Mouse (Mus musculus) heart, embryonic 10.5 days (tissue): ENCODE results near the gene Cyld. TPM values are rescaled to one million over a fixed set of nuclear protein-coding genes. Genes with fewer than 3 reads are reported as not detected.
"Not testable (repeated sequence)": the region's sequence is repeated elsewhere in the genome, so short reads cannot be mapped to it uniquely, and the experiment has no call there.

Source experiments
- DNase-seq: peaks from one replicate; pipeline ENCODE4 v3.0.0-alpha.2; 2017; ENCODE audit warnings: low spot score
- H3K27ac ChIP-seq: fragments of 300-500 bp; sonication (generic); 2 replicates; pipeline ENCODE4 v1.5.1; 2016; ENCODE audit warnings: mild to moderate bottlenecking
- H3K27me3 ChIP-seq: fragments of 300-500 bp; sonication (generic); 2 replicates; pipeline ENCODE4 v1.6.1; 2016; ENCODE audit warnings: mild to moderate bottlenecking; ENCODE audit not compliant: poor library complexity, insufficient read depth, severe bottlenecking
- H3K36me3 ChIP-seq: fragments of 300-500 bp; sonication (generic); 2 replicates; pipeline ENCODE4 v1.6.1; 2016; ENCODE audit warnings: mild to moderate bottlenecking, moderate library complexity
- H3K4me1 ChIP-seq: fragments of 300-500 bp; sonication (generic); 2 replicates; pipeline ENCODE4 v1.6.1; 2016; ENCODE audit warnings: mild to moderate bottlenecking
- H3K4me3 ChIP-seq: fragments of 300-500 bp; sonication (generic); 2 replicates; pipeline ENCODE4 v1.5.1; 2016; ENCODE audit warnings: mild to moderate bottlenecking, moderate library complexity
- H3K9me3 ChIP-seq: fragments of 300-500 bp; sonication (generic); 2 replicates; pipeline ENCODE4 v1.6.1; 2016; ENCODE audit warnings: mild to moderate bottlenecking, moderate library complexity
- WGBS: fragments of 180-500 bp; shearing (Covaris S2); methylation state at CpG from one replicate; pipeline ENCODE4 v1.1.7; 2016; 5-methylcytosine and 5-hydroxymethylcytosine counted together
- polyA plus RNA-seq: library from polyadenylated mRNA; unstranded; fragments of >200 nt; fragmentation: Nextera tagmentation; extraction: Ambion mirVana; gene quantifications from 2 replicates; pipeline ENCODE4 v1.2.1, GENCODE M21; 2016

Gene Cyld
- polyA plus RNA-seq, 1 experiment from 2014 or later: 8.9 TPM

DNA sequence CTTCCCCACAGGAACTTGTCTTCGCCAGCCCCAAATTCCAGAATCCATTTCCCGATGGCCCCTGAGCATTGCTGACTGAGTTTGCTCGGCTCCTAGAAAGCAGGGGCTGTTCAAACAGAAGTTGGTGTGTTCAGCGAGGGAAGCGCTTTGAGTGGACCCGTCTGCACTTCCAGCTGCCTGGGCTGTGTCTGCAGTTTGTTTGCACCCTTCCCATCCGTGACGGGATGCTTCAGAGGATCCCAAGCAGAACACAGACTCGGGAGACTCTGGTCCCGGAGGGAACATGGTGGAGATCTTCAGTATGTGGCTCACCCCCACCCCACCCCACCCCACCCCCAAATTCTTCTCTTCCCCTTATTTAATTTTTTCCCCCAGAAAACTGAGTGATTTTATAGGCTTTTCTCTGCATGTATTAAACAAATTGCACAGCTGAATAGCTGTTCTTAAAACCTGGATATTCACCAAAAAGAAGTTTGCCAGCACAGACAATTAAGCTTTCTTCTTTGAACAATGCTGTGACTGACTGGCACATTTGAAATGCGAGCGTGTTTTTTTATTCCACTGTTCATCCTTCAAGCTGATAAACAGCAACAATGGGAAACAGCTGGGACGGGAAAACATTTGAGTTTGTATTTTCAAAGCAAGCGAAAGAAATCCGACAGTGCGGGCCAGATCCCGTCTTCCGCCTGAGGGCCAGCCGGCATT is 77.9 kb downstream of the Cyld start:
- Histone ChIP-seq H3K27me3 (peaks cover 9% of the 10 kb centered on the region), H3K9me3 (peaks cover 4% of the 10 kb centered on the region; the same call in 1 of the 2 replicates), H3K4me3 (no peak overlapping the region), H3K27ac (no peak overlapping the region), H3K36me3 (no peaks in the 10 kb centered on the region), H3K4me1 (peaks cover 21% of the 10 kb centered on the region)
- no peak for DNase-seq
- WGBS: 60% methylated on average over 19 of the region's 19 CpGs

DNA sequence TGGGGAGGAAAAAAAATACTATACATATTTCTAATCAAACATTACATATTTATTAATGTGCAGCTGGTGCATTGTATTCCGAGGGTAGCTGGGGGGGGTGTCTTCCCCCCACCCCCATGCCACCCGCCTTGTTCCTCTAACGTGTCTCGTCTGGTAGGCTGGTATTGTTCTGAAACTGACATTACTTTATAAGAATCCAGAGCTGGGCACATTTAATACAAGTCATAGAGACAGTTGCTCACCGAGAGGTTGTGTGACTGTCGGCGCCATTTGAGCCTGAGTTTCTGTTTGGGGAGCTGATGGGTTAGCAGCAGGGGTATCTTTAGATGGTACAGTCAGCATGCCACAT is 78.4 kb downstream of the Cyld start:
- Histone ChIP-seq H3K36me3 (no peaks in the 10 kb centered on the region), H3K27me3 (peaks cover 15% of the 10 kb centered on the region), H3K9me3 (no peaks in the 10 kb centered on the region), H3K4me3 (no peak overlapping the region), H3K4me1 (peaks cover 21% of the 10 kb centered on the region), H3K27ac (no peak overlapping the region)
- WGBS: 82% methylated on average over 7 of the region's 7 CpGs
- no peak for DNase-seq

GRCm38 (mm10) chr8:88780142-88780541 is 83.3 kb downstream of the Cyld start:
- no peak overlapping the region for H3K27ac ChIP-seq
- H3K4me1 ChIP-seq: peaks cover 14% of the 10 kb centered on the region
- H3K27me3 ChIP-seq: peaks cover 34% of the 10 kb centered on the region
- H3K36me3 ChIP-seq: no peaks in the 10 kb centered on the region
- H3K4me3 ChIP-seq: no peak overlapping the region
- WGBS: 78% methylated on average over 3 of the region's 3 CpGs
- DNase-seq: no peak
- H3K9me3 ChIP-seq: no peaks in the 10 kb centered on the region

- 81% methylated on average over 5 of the region's 5 CpGs for WGBS
- H3K4me1 ChIP-seq: peaks cover 9% of the 10 kb centered on the region
Observed at GRCm38 (mm10) chr8:88781283-88781682, 84.5 kb downstream of the Cyld start.

GRCm38 (mm10) chr8:88783722-88784121 is 86.9 kb downstream of the Cyld start:
- Histone ChIP-seq H3K4me1 (peaks cover 6% of the 10 kb centered on the region), H3K4me3 (no peak overlapping the region), H3K27ac (no peak overlapping the region), H3K36me3 (no peaks in the 10 kb centered on the region), H3K27me3 (peaks cover 28% of the 10 kb centered on the region), H3K9me3 (no peaks in the 10 kb centered on the region)
- DNase-seq: peak; percentile 33
- WGBS: 89% methylated on average over 1 of the region's 1 CpGs

More at GRCm38 (mm10) chr8:88781283-88781682, 84.5 kb downstream of the Cyld start:
- DNase-seq: no peak
- no peaks in the 10 kb centered on the region for H3K36me3 ChIP-seq
- no peak overlapping the region for H3K4me3 ChIP-seq
- no peaks in the 10 kb centered on the region for H3K9me3 ChIP-seq
- peaks cover 34% of the 10 kb centered on the region for H3K27me3 ChIP-seq
- no peak overlapping the region for H3K27ac ChIP-seq

- not testable (repeated sequence) for H3K4me3 ChIP-seq
- WGBS: 70% methylated on average over 3 of the region's 3 CpGs
Observed at GRCm38 (mm10) chr8:88788335-88788734, 91.5 kb downstream of the Cyld start.

DNA sequence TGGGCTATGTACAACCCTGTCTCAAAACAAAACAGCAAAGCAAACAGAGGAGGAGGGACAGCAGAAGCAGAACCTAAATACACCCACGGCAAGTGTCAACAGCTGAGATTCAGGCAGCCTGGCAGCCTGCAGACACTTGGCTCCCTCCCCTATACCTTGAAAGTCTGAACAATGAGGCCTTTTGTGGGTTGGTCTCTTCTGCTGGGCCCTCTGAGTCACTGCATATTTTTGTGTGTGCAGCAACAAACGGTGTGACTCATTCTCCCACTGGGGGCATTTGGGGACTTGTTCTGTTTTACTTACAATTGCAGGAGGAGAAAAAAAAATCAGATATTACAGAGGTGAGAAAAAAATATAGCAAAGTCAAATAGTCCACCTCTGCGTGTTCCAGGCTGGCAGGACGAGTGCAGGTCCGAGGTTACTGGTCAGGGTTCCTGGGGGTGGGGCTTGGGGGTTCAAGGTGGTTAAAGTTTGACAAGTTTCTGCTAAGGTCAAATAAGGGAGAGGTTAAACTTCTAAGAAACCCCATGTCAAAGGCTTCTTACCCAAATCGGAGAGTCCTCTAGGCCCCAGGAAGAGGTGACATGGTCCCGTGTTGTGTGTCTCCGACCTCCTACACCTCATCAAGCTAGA is 96.0 kb downstream of the Cyld start:
- no peaks in the 10 kb centered on the region for H3K4me1 ChIP-seq
- no peaks in the 10 kb centered on the region for H3K9me3 ChIP-seq
- peaks cover 7% of the 10 kb centered on the region; the same call in 1 of the 2 replicates for H3K27me3 ChIP-seq
- no peak for DNase-seq
- no peaks in the 10 kb centered on the region for H3K36me3 ChIP-seq
- 71% methylated on average over 8 of the region's 8 CpGs for WGBS
- H3K27ac ChIP-seq: no peak overlapping the region
- H3K4me3 ChIP-seq: no peak overlapping the region

More at GRCm38 (mm10) chr8:88788335-88788734, 91.5 kb downstream of the Cyld start:
- DNase-seq, H3K4me1 ChIP-seq, H3K27ac ChIP-seq, H3K9me3 ChIP-seq, H3K36me3 ChIP-seq, H3K27me3 ChIP-seq: not testable (repeated sequence)

GRCm38 (mm10) chr8:88793324-88793722 is 96.5 kb downstream of the Cyld start:
- H3K27me3 ChIP-seq: peaks cover 7% of the 10 kb centered on the region; the same call in 1 of the 2 replicates
- H3K36me3 ChIP-seq: no peaks in the 10 kb centered on the region
- no peaks in the 10 kb centered on the region for H3K4me1 ChIP-seq
- no peaks in the 10 kb centered on the region for H3K9me3 ChIP-seq
- no peak overlapping the region for H3K4me3 ChIP-seq
- WGBS: 85% methylated on average over 9 of the region's 9 CpGs
- no peak overlapping the region for H3K27ac ChIP-seq
- DNase-seq: peak; percentile 42

GRCm38 (mm10) chr8:88793746-88794614 is 97.2 kb downstream of the Cyld start:
- Histone ChIP-seq H3K4me3 (no peak overlapping the region), H3K9me3 (no peaks in the 10 kb centered on the region), H3K36me3 (no peaks in the 10 kb centered on the region), H3K27ac (no peak overlapping the region), H3K4me1 (no peaks in the 10 kb centered on the region), H3K27me3 (peaks cover 5% of the 10 kb centered on the region; the same call in 1 of the 2 replicates)
- DNase-seq: peak; percentile 66
- 91% methylated on average over 24 of the region's 24 CpGs for WGBS

- DNase-seq: no peak
- H3K4me3 ChIP-seq: no peak overlapping the region
- WGBS: 69% methylated on average over 7 of the region's 7 CpGs
- no peaks in the 10 kb centered on the region; the same call in 1 of the 2 replicates for H3K27me3 ChIP-seq
- H3K9me3 ChIP-seq: no peaks in the 10 kb centered on the region
- H3K27ac ChIP-seq: no peak overlapping the region
- no peaks in the 10 kb centered on the region for H3K36me3 ChIP-seq
- no peaks in the 10 kb centered on the region for H3K4me1 ChIP-seq
Observed at GRCm38 (mm10) chr8:88794615-88794907, 97.7 kb downstream of the Cyld start.

- Histone ChIP-seq H3K27me3 (no peaks in the 10 kb centered on the region; the same call in 1 of the 2 replicates), H3K9me3 (no peaks in the 10 kb centered on the region), H3K4me3 (no peak overlapping the region), H3K4me1 (no peaks in the 10 kb centered on the region), H3K36me3 (no peaks in the 10 kb centered on the region), H3K27ac (no peak overlapping the region)
- WGBS: 76% methylated on average over 5 of the region's 5 CpGs
- DNase-seq: peak; percentile 51
Observed at GRCm38 (mm10) chr8:88795896-88796295, 99.1 kb downstream of the Cyld start.

DNA sequence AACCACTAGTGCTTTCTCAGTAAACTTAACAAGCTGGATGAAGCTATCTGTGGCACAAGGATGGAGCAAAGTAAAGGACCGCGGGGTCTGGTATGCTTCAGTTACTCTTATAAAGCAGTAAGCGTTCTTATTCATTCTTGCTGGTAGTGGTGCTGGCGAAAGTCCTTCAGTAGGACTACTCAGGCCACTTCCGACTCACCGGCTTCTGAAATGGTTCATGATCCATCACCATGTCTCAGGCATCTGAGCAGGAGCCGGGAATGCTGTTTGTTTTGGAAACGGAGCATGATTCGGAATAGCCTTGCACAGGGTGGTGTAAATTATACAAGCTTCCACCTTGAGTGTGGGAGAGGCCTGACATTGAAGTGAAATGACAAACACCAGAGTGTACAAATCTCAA is 99.8 kb downstream of the Cyld start:
- H3K36me3 ChIP-seq: no peaks in the 10 kb centered on the region
- H3K4me3 ChIP-seq: no peak overlapping the region
- WGBS: 80% methylated on average over 9 of the region's 9 CpGs
- H3K4me1 ChIP-seq: no peaks in the 10 kb centered on the region
- H3K27me3 ChIP-seq: no peaks in the 10 kb centered on the region; the same call in 1 of the 2 replicates
- H3K9me3 ChIP-seq: no peaks in the 10 kb centered on the region
- H3K27ac ChIP-seq: no peak overlapping the region
- peak; percentile 63 for DNase-seq
